Mouse (Mus musculus): ENCODE results near the gene Blmh. TPM values are rescaled to one million over a fixed set of nuclear protein-coding genes. Genes with fewer than 3 reads are reported as not detected.

Gene Blmh
- polyA plus RNA-seq (2017; shearing (Covaris generic)), result 96.8 TPM

GRCm38 (mm10) chr11:76924759-76925236 is at the start of gene Blmh:
Gene Blmh (plus strand): TSS chr11:76924809.

GRCm38 (mm10) chr11:76901579-76902361 is 22.8 kb upstream of the Blmh start, which contains the start of gene Tmigd1:
Gene Tmigd1 (plus strand): TSS chr11:76902159.

GRCm38 (mm10) chr11:76997916-76998704 is 73.5 kb downstream of the Blmh start, which contains the start of gene Slc6a4:
Gene Slc6a4 (plus strand): TSS chr11:76998603.

Other genes starting within 250 kb of the Blmh start
- 0.11 TPM for gene Trarg1, start 245.0 kb upstream of the Blmh start, polyA plus RNA-seq (2017; shearing (Covaris generic))
- 81.4 TPM for gene Gosr1, start 161.2 kb upstream of the Blmh start, polyA plus RNA-seq (2017; shearing (Covaris generic))
- gene Cpd, start 77.8 kb upstream of the Blmh start, polyA plus RNA-seq (2017; shearing (Covaris generic)), result 1.0 TPM
- gene Tmigd1, start 22.6 kb upstream of the Blmh start, polyA plus RNA-seq (2017; shearing (Covaris generic)), result 0.88 TPM
- not detected for gene Slc6a4, start 73.8 kb downstream of the Blmh start, polyA plus RNA-seq (2017; shearing (Covaris generic))
- 46.9 TPM for gene Nsrp1, start 153.6 kb downstream of the Blmh start, polyA plus RNA-seq (2017; shearing (Covaris generic))

All from inflammation-experienced regulatory T-cells, adult 16 weeks (primary cell).